Mouse (Mus musculus): Measurements from ENCODE around the gene Itga3. TPM values are rescaled to one million over a fixed set of nuclear protein-coding genes. Genes with fewer than 3 reads are reported as not detected.

The Itga3 gene
- polyA plus RNA-seq, 1 experiment from 2014 or later: 12.1 TPM

DNA sequence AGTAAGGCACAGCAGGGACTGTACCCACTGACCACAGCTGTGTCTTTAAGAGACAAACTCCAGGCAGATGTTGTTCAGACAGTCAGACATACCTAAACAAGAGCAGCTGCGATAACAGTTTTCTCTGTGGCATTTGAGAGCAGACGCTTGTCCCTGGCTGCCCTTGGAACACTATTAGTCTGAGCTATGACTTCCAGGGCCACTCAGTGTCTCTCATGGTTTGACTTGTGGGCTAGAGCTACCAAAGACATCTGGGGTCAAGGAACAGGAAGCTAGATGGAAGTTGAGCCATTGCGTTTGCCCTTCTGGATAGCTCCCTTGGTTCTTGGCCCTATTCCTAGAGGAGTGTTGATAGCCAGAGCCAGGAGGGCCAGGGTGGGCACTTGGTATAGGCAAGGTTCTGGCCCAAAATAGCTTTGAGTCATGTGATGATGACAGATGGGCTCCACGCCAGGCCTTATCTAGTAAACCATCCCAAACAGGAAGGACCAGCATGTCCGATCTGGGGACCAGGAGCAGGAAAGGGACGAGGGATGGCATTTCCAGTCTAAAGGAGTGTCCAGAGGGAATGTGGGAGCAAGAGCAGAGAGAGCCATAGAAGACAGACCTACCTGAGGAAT lies 2.8 kb upstream of the Itga3 start:
- no peak overlapping the region for H3K27ac ChIP-seq (ENCODE audit: poor library complexity, severe bottlenecking)
- 17% methylated on average over 6 of the region's 6 CpGs for WGBS
- peaks cover 10% of the 10 kb centered on the region for H3K27me3 ChIP-seq (replicated peaks)
- ATAC-seq (ENCODE audit: insufficient number of reproducible peaks, low FRiP score): no peak
- no peaks in the 10 kb centered on the region for H3K9me3 ChIP-seq (replicated peaks)
- H3K36me3 ChIP-seq: no peaks in the 10 kb centered on the region
- 0 out of 2 replicates have a peak overlapping the region, but pooled peaks have one; percentile 4 for H3K4me2 ChIP-seq
- H3K9ac ChIP-seq: no peak overlapping the region
- H3K4me3 ChIP-seq: no peak overlapping the region
- peaks cover 53% of the 10 kb centered on the region for H3K4me1 ChIP-seq (replicated peaks)

- Histone ChIP-seq H3K9me3 (replicated peaks) (no peaks in the 10 kb centered on the region), H3K36me3 (no peaks in the 10 kb centered on the region), H3K4me3 (no peak overlapping the region), H3K4me1 (replicated peaks) (peaks cover 59% of the 10 kb centered on the region), H3K27me3 (replicated peaks) (peaks cover 10% of the 10 kb centered on the region), H3K27ac (ENCODE audit: poor library complexity, severe bottlenecking) (no peak overlapping the region), H3K4me2 (no peak overlapping the region), H3K9ac (no peak overlapping the region)
- ATAC-seq (ENCODE audit: insufficient number of reproducible peaks, low FRiP score): no peak
- WGBS: 62% methylated on average over 7 of the region's 7 CpGs
Observed at GRCm38 (mm10) chr11:95077956-95078355, 1.4 kb upstream of the Itga3 start.

- Histone ChIP-seq H3K4me2 (peak overlapping the region; percentile 87), H3K27ac (ENCODE audit: poor library complexity, severe bottlenecking) (peak overlapping the region; percentile 75), H3K4me3 (peak overlapping the region; percentile 78), H3K4me1 (replicated peaks) (peaks cover 78% of the 10 kb centered on the region), H3K36me3 (no peaks in the 10 kb centered on the region), H3K9ac (peak overlapping the region; percentile 87), H3K9me3 (replicated peaks) (no peaks in the 10 kb centered on the region), H3K27me3 (replicated peaks) (peaks cover 10% of the 10 kb centered on the region)
- ATAC-seq (ENCODE audit: insufficient number of reproducible peaks, low FRiP score): peak; percentile 24; the same call in 1 of the 2 replicates
- under 1% methylated on average over 41 of the region's 42 CpGs for WGBS
Observed at GRCm38 (mm10) chr11:95076041-95076535, 513 bp downstream of the Itga3 start.

GRCm38 (mm10) chr11:95075197-95076040 lies 1.2 kb downstream of the Itga3 start:
- WGBS: 5% methylated on average over 19 of the region's 19 CpGs
- H3K36me3 ChIP-seq: no peaks in the 10 kb centered on the region
- peaks cover 10% of the 10 kb centered on the region for H3K27me3 ChIP-seq (replicated peaks)
- peak overlapping the region; percentile 87 for H3K4me2 ChIP-seq
- no peaks in the 10 kb centered on the region for H3K9me3 ChIP-seq (replicated peaks)
- ATAC-seq (ENCODE audit: insufficient number of reproducible peaks, low FRiP score): no peak
- peak overlapping the region; percentile 78 for H3K4me3 ChIP-seq
- H3K9ac ChIP-seq: peak overlapping the region; percentile 87
- H3K27ac ChIP-seq (ENCODE audit: poor library complexity, severe bottlenecking): peak overlapping the region; percentile 75; the same call in 1 of the 2 replicates
- H3K4me1 ChIP-seq (replicated peaks): peaks cover 82% of the 10 kb centered on the region

- H3K27ac ChIP-seq (ENCODE audit: poor library complexity, severe bottlenecking): no peak overlapping the region
- 61% methylated on average over 4 of the region's 4 CpGs for WGBS
- peaks cover 82% of the 10 kb centered on the region for H3K4me1 ChIP-seq (replicated peaks)
- H3K4me3 ChIP-seq: peak overlapping the region; percentile 78
- no peak for ATAC-seq (ENCODE audit: insufficient number of reproducible peaks, low FRiP score)
- H3K9me3 ChIP-seq (replicated peaks): no peaks in the 10 kb centered on the region
- peak overlapping the region; percentile 87 for H3K4me2 ChIP-seq
- peaks cover 10% of the 10 kb centered on the region for H3K27me3 ChIP-seq (replicated peaks)
- no peak overlapping the region for H3K9ac ChIP-seq
- no peaks in the 10 kb centered on the region for H3K36me3 ChIP-seq
Observed at GRCm38 (mm10) chr11:95074694-95075093, 1.9 kb downstream of the Itga3 start.

GRCm38 (mm10) chr11:95073835-95074234 lies 2.8 kb downstream of the Itga3 start:
- WGBS: 75% methylated on average over 4 of the region's 4 CpGs
- no peak for ATAC-seq (ENCODE audit: insufficient number of reproducible peaks, low FRiP score)
- Histone ChIP-seq H3K4me2 (0 out of 2 replicates have a peak overlapping the region, but pooled peaks have one; percentile 87), H3K27ac (ENCODE audit: poor library complexity, severe bottlenecking) (no peak overlapping the region), H3K4me1 (replicated peaks) (peaks cover 82% of the 10 kb centered on the region), H3K4me3 (no peak overlapping the region), H3K9ac (no peak overlapping the region), H3K27me3 (replicated peaks) (peaks cover 10% of the 10 kb centered on the region), H3K36me3 (no peaks in the 10 kb centered on the region), H3K9me3 (replicated peaks) (no peaks in the 10 kb centered on the region)

DNA sequence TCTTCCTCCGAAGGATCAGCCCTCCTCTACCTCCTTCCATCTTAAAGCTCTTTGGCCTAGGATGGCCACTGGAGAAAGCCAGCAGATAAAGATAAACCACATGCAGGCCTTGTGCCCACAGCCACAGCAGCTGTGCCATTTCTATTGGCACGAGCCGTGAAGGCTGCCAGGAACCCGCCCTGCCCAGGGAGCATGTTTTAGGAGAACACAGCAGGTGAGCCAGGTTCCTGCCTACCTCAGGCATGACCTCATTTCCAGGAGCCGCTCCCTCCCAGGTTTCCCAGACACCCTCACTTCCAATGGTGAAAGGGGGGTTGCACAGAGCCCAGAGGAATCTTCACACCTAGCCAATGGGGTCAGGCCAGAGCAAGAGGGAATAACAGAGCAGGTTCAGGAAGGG lies 3.8 kb downstream of the Itga3 start:
- no peak overlapping the region for H3K9ac ChIP-seq
- no peaks in the 10 kb centered on the region for H3K36me3 ChIP-seq
- H3K4me2 ChIP-seq: peak overlapping the region; percentile 8; the same call in 1 of the 2 replicates
- H3K4me1 ChIP-seq (replicated peaks): peaks cover 79% of the 10 kb centered on the region
- H3K27ac ChIP-seq (ENCODE audit: poor library complexity, severe bottlenecking): peak overlapping the region; percentile 88; the same call in 1 of the 2 replicates
- H3K4me3 ChIP-seq: no peak overlapping the region
- WGBS: 62% methylated on average over 5 of the region's 5 CpGs
- peaks cover 9% of the 10 kb centered on the region for H3K27me3 ChIP-seq (replicated peaks)
- H3K9me3 ChIP-seq (replicated peaks): no peaks in the 10 kb centered on the region
- ATAC-seq (ENCODE audit: insufficient number of reproducible peaks, low FRiP score): no peak

GRCm38 (mm10) chr11:95072136-95072535 lies 4.5 kb downstream of the Itga3 start:
- H3K9me3 ChIP-seq (replicated peaks): no peaks in the 10 kb centered on the region
- no peak overlapping the region for H3K4me3 ChIP-seq
- peaks cover 4% of the 10 kb centered on the region; the same call in 1 of the 2 replicates for H3K36me3 ChIP-seq
- 53% methylated on average over 8 of the region's 8 CpGs for WGBS
- peaks cover 76% of the 10 kb centered on the region for H3K4me1 ChIP-seq (replicated peaks)
- peaks cover 6% of the 10 kb centered on the region; the same call in 1 of the 2 replicates for H3K27me3 ChIP-seq (replicated peaks)
- H3K9ac ChIP-seq: no peak overlapping the region
- peak overlapping the region; percentile 88 for H3K27ac ChIP-seq (ENCODE audit: poor library complexity, severe bottlenecking)
- peak overlapping the region; percentile 47 for H3K4me2 ChIP-seq
- no peak for ATAC-seq (ENCODE audit: insufficient number of reproducible peaks, low FRiP score)

GRCm38 (mm10) chr11:95071266-95071665 lies 5.3 kb downstream of the Itga3 start:
- H3K36me3 ChIP-seq: peaks cover 9% of the 10 kb centered on the region; the same call in 1 of the 2 replicates
- H3K9ac ChIP-seq: no peak overlapping the region
- 0 out of 2 replicates have a peak, but pooled peaks cover 3% of the 10 kb centered on the region for H3K27me3 ChIP-seq (replicated peaks)
- WGBS: 25% methylated on average over 7 of the region's 7 CpGs
- ATAC-seq (ENCODE audit: insufficient number of reproducible peaks, low FRiP score): peak; percentile 59
- H3K9me3 ChIP-seq (replicated peaks): no peaks in the 10 kb centered on the region
- H3K4me3 ChIP-seq: no peak overlapping the region
- H3K4me1 ChIP-seq (replicated peaks): peaks cover 74% of the 10 kb centered on the region
- peak overlapping the region; percentile 88 for H3K27ac ChIP-seq (ENCODE audit: poor library complexity, severe bottlenecking)
- peak overlapping the region; percentile 47 for H3K4me2 ChIP-seq

DNA sequence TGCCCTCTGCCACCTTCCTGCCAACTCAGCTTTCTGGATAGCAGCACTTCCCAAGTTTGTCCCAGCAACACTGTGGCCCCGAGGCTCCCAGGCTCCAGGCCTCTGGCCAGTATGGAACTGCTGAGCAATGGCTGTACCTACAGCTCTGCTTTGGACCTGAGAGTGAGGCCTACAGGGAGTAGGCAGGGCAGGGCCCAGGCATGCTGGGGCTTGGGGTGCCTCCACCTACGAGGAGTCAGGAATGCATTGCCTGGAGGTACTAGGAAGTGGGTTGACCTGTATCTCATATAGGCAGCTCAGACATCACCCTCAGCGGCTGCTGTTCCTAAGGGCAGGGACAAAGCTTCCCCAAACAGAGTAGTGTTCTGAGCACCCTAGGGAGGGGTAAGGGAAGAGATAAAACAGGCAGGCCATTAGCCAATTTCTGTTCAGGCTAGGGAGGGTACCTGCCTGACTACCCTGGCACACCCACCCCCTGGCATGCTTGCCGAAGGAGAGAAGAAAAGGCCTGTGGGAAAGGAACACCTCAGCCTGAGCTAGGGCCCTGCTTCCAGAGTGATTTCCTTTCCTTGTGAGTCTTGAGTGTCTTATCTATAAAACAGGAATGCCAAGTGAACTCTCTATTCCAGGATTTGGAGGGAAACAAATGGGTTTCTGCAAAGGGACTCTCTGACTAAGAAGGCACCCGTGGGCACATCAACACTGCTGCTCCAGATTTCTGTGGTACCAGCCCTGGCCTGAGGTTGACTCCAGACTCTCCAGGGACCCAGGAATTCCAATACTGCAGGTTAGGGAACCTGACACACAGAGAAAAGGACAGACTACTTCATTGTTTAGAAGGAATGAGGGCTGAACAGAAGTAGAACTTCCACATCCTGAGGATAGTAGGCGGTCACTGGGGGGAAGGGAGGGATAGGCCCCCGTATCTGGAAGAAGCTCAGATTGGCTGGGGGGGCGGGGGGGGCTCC lies 6.2 kb downstream of the Itga3 start:
- peaks cover 15% of the 10 kb centered on the region for H3K36me3 ChIP-seq
- H3K4me3 ChIP-seq: no peak overlapping the region
- no peaks in the 10 kb centered on the region for H3K27me3 ChIP-seq (replicated peaks)
- H3K9ac ChIP-seq: no peak overlapping the region
- H3K9me3 ChIP-seq (replicated peaks): 0 out of 2 replicates have a peak, but pooled peaks cover 3% of the 10 kb centered on the region
- H3K4me2 ChIP-seq: peak overlapping the region; percentile 47
- 36% methylated on average over 8 of the region's 8 CpGs for WGBS
- H3K4me1 ChIP-seq (replicated peaks): peaks cover 69% of the 10 kb centered on the region
- peak overlapping the region; percentile 88 for H3K27ac ChIP-seq (ENCODE audit: poor library complexity, severe bottlenecking)
- no peak for ATAC-seq (ENCODE audit: insufficient number of reproducible peaks, low FRiP score)

Data from heart, embryonic 12.5 days (tissue).